Mouse (Mus musculus) A20 (cell line): ENCODE results near the gene Dhdds.
"Not testable (repeated sequence)": the region's sequence is repeated elsewhere in the genome, so short reads cannot be mapped to it uniquely, and the experiment has no call there.

Experiments used
- DNase-seq: peaks from one replicate; pipeline ENCODE4 v3.0.0-alpha.2; 2011; ENCODE audit warnings: low read depth, low spot score

The Dhdds gene

GRCm38 (mm10) chr4:134005581-134006358 is 5.1 kb upstream of the Dhdds start:
- peak; percentile 35 for DNase-seq

GRCm38 (mm10) chr4:134002903-134003302 is 2.2 kb upstream of the Dhdds start:
- no peak for DNase-seq

GRCm38 (mm10) chr4:134002246-134002645 is 1.5 kb upstream of the Dhdds start:
- no peak for DNase-seq

- peak; percentile 20 for DNase-seq
These were observed 992 bp upstream of the Dhdds start for GRCm38 (mm10) chr4:134001710-134002109.

- DNase-seq = no peak
These were observed 6.0 kb downstream of the Dhdds start for GRCm38 (mm10) chr4:133994697-133995096.

GRCm38 (mm10) chr4:133991087-133991660 is 9.5 kb downstream of the Dhdds start:
- no peak for DNase-seq

- DNase-seq = no peak
These were observed 10.7 kb downstream of the Dhdds start for GRCm38 (mm10) chr4:133990035-133990434.

GRCm38 (mm10) chr4:133988289-133988688 is 12.4 kb downstream of the Dhdds start:
- DNase-seq = not testable (repeated sequence)

GRCm38 (mm10) chr4:133982936-133983335 is 17.8 kb downstream of the Dhdds start:
- DNase-seq = no peak

GRCm38 (mm10) chr4:133980496-133980895 is 20.2 kb downstream of the Dhdds start:
- no peak for DNase-seq

- DNase-seq = peak; percentile 10
These were observed 22.6 kb downstream of the Dhdds start for GRCm38 (mm10) chr4:133978021-133978711.

GRCm38 (mm10) chr4:133971741-133972140 is 29.0 kb downstream of the Dhdds start:
- DNase-seq = no peak

- no peak for DNase-seq
These were observed 29.8 kb downstream of the Dhdds start for GRCm38 (mm10) chr4:133970876-133971275.

- DNase-seq = no peak
These were observed 30.5 kb downstream of the Dhdds start for GRCm38 (mm10) chr4:133970196-133970595.

GRCm38 (mm10) chr4:133969114-133969770 is 31.5 kb downstream of the Dhdds start:
- DNase-seq = no peak

GRCm38 (mm10) chr4:133968150-133968921 is 32.4 kb downstream of the Dhdds start, which contains the start of gene Hmgn2:
Gene Hmgn2 (minus strand): TSS chr4:133968650.
- no peak for DNase-seq

GRCm38 (mm10) chr4:133967866-133968149 is 32.9 kb downstream of the Dhdds start:
- DNase-seq = peak; percentile 97

GRCm38 (mm10) chr4:133967138-133967865 is 33.4 kb downstream of the Dhdds start:
- peak; percentile 94 for DNase-seq

- no peak for DNase-seq
These were observed 34.3 kb downstream of the Dhdds start for GRCm38 (mm10) chr4:133966271-133966940.

GRCm38 (mm10) chr4:133962566-133962965 is 38.2 kb downstream of the Dhdds start:
- peak; percentile 10 for DNase-seq
